Mouse (Mus musculus) hindbrain, embryonic 16.5 days (tissue): Measurements from ENCODE around the gene Htra1. TPM values are rescaled to one million over a fixed set of nuclear protein-coding genes. Genes with fewer than 3 reads are reported as not detected.

ENCODE experiments used
- ATAC-seq: fragments of 200-750 bp; cut with Nextera tagmentation; 2 replicates; pipeline ENCODE4 v1.8.0; 2017; ENCODE audit warnings: moderate TSS enrichment, moderate library complexity
- H3K27ac ChIP-seq: fragments of 300-500 bp; sonication (generic); 2 replicates; pipeline ENCODE4 v1.5.1; 2014; ENCODE audit warnings: low read depth, mild to moderate bottlenecking, control low read depth, low read length, moderate library complexity
- H3K27me3 ChIP-seq: fragments of 300-500 bp; sonication (generic); replicated peaks from 2 replicates; pipeline ENCODE4 v1.6.1; 2014; ENCODE audit warnings: low read length; ENCODE audit not compliant: control insufficient read depth, insufficient read depth
- H3K36me3 ChIP-seq: fragments of 300-500 bp; sonication (generic); 2 replicates; pipeline ENCODE4 v1.6.1; 2014; ENCODE audit warnings: mild to moderate bottlenecking, low read length, moderate library complexity, mixed read lengths; ENCODE audit not compliant: control insufficient read depth, insufficient read depth
- H3K4me1 ChIP-seq: fragments of 300-500 bp; sonication (generic); 2 replicates; pipeline ENCODE4 v1.6.1; 2014; ENCODE audit warnings: low read depth, low read length; ENCODE audit not compliant: control insufficient read depth, insufficient read depth
- H3K4me2 ChIP-seq: fragments of 300-500 bp; sonication (generic); 2 replicates; pipeline ENCODE4 v1.6.1; 2014; ENCODE audit warnings: mild to moderate bottlenecking, low read length, control low read depth, moderate library complexity
- H3K4me3 ChIP-seq: fragments of 300-500 bp; sonication (generic); 2 replicates; pipeline ENCODE4 v1.5.1; 2014; ENCODE audit warnings: mild to moderate bottlenecking, low read length, control low read depth, moderate library complexity
- H3K9ac ChIP-seq: fragments of 300-500 bp; sonication (generic); 2 replicates; pipeline ENCODE4 v1.6.1; 2014; ENCODE audit warnings: low read depth, mild to moderate bottlenecking, control low read depth, low read length, moderate library complexity
- H3K9me3 ChIP-seq: fragments of 300-500 bp; sonication (generic); 2 replicates; pipeline ENCODE4 v1.6.1; 2014; ENCODE audit warnings: mild to moderate bottlenecking, low read length, moderate library complexity; ENCODE audit not compliant: control insufficient read depth
- WGBS: fragments of 180-500 bp; shearing (Covaris S2); extraction: QIAGEN DNeasy Blood & Tissue Kit; methylation state at CpG from one replicate; pipeline ENCODE4 v1.1.7; 2014; 5-methylcytosine and 5-hydroxymethylcytosine counted together
- polyA plus RNA-seq: library from polyadenylated mRNA; unstranded; fragments of >200 nt; fragmentation: Nextera tagmentation; extraction: Ambion mirVana; gene quantifications from 2 replicates; pipeline ENCODE4 v1.2.1, GENCODE M21; 2015

The Htra1 gene
- polyA plus RNA-seq, 1 experiment from 2014 or later, result 23.1 TPM

- Histone ChIP-seq H3K4me3 (no peak overlapping the region), H3K9ac (no peak overlapping the region), H3K36me3 (no peaks in the 10 kb centered on the region), H3K27me3 (no peaks in the 10 kb centered on the region), H3K9me3 (no peaks in the 10 kb centered on the region), H3K4me1 (peaks cover 3% of the 10 kb centered on the region), H3K27ac (no peak overlapping the region), H3K4me2 (no peak overlapping the region)
- 94% methylated on average over 5 of the region's 5 CpGs for WGBS
- ATAC-seq, result no peak
These were observed 44.2 kb downstream of the Htra1 start for GRCm38 (mm10) chr7:130980130-130980529.

GRCm38 (mm10) chr7:130982371-130982770 is 46.5 kb downstream of the Htra1 start:
- Histone ChIP-seq H3K27ac (no peak overlapping the region), H3K4me3 (no peak overlapping the region), H3K9me3 (no peaks in the 10 kb centered on the region), H3K36me3 (no peaks in the 10 kb centered on the region), H3K4me2 (no peak overlapping the region), H3K9ac (no peak overlapping the region), H3K27me3 (no peaks in the 10 kb centered on the region), H3K4me1 (peaks cover 3% of the 10 kb centered on the region)
- 51% methylated on average over 4 of the region's 4 CpGs for whole genome bisulfite sequencing
- no peak for ATAC-seq

GRCm38 (mm10) chr7:130982881-130983280 is 47.0 kb downstream of the Htra1 start:
- no peak overlapping the region for H3K27ac ChIP-seq
- no peak overlapping the region for H3K4me2 ChIP-seq
- WGBS, result 83% methylated on average over 3 of the region's 3 CpGs
- H3K4me3 ChIP-seq, result no peak overlapping the region
- no peaks in the 10 kb centered on the region; the same call in 1 of the 2 replicates for H3K4me1 ChIP-seq
- no peak overlapping the region for H3K9ac ChIP-seq
- no peaks in the 10 kb centered on the region for H3K9me3 ChIP-seq
- no peak for ATAC-seq
- no peaks in the 10 kb centered on the region for H3K27me3 ChIP-seq
- H3K36me3 ChIP-seq, result no peaks in the 10 kb centered on the region

- 75% methylated on average over 7 of the region's 7 CpGs for WGBS
- H3K4me1 ChIP-seq, result no peaks in the 10 kb centered on the region
- H3K9me3 ChIP-seq, result no peaks in the 10 kb centered on the region
- H3K27me3 ChIP-seq, result no peaks in the 10 kb centered on the region
- H3K4me3 ChIP-seq, result no peak overlapping the region
- H3K9ac ChIP-seq, result no peak overlapping the region
- ATAC-seq, result no peak
- no peak overlapping the region for H3K4me2 ChIP-seq
- no peaks in the 10 kb centered on the region for H3K36me3 ChIP-seq
- no peak overlapping the region for H3K27ac ChIP-seq
These were observed 48.4 kb downstream of the Htra1 start for GRCm38 (mm10) chr7:130984294-130984693.

- no peak overlapping the region for H3K27ac ChIP-seq
- no peak for ATAC-seq
- H3K9ac ChIP-seq, result no peak overlapping the region
- H3K36me3 ChIP-seq, result no peaks in the 10 kb centered on the region
- no peaks in the 10 kb centered on the region for H3K9me3 ChIP-seq
- H3K4me1 ChIP-seq, result no peaks in the 10 kb centered on the region
- no peak overlapping the region for H3K4me3 ChIP-seq
- H3K27me3 ChIP-seq, result no peaks in the 10 kb centered on the region
- no peak overlapping the region for H3K4me2 ChIP-seq
- 91% methylated on average over 12 of the region's 12 CpGs for WGBS
These were observed 49.3 kb downstream of the Htra1 start for GRCm38 (mm10) chr7:130985193-130985592.

- Histone ChIP-seq H3K4me2 (no peak overlapping the region), H3K27ac (no peak overlapping the region), H3K9me3 (no peaks in the 10 kb centered on the region), H3K36me3 (no peaks in the 10 kb centered on the region), H3K4me3 (no peak overlapping the region), H3K27me3 (no peaks in the 10 kb centered on the region), H3K4me1 (no peaks in the 10 kb centered on the region), H3K9ac (no peak overlapping the region)
- ATAC-seq, result no peak
- 94% methylated on average over 3 of the region's 3 CpGs for WGBS
These were observed 49.8 kb downstream of the Htra1 start for GRCm38 (mm10) chr7:130985716-130986115.

GRCm38 (mm10) chr7:130988146-130988545 is 52.2 kb downstream of the Htra1 start:
- H3K27ac ChIP-seq, result no peak overlapping the region
- 70% methylated on average over 5 of the region's 5 CpGs for WGBS

GRCm38 (mm10) chr7:130989371-130989770 is 53.5 kb downstream of the Htra1 start:
- WGBS, result 54% methylated on average over 3 of the region's 3 CpGs
- Histone ChIP-seq H3K27ac (no peak overlapping the region), H3K4me1 (no peaks in the 10 kb centered on the region), H3K4me2 (no peak overlapping the region), H3K4me3 (no peak overlapping the region), H3K9ac (no peak overlapping the region), H3K36me3 (no peaks in the 10 kb centered on the region), H3K27me3 (no peaks in the 10 kb centered on the region), H3K9me3 (no peaks in the 10 kb centered on the region)
- no peak for ATAC-seq

More at GRCm38 (mm10) chr7:130988146-130988545, 52.2 kb downstream of the Htra1 start:
- no peak overlapping the region for H3K4me2 ChIP-seq
- H3K36me3 ChIP-seq, result no peaks in the 10 kb centered on the region
- no peak overlapping the region for H3K4me3 ChIP-seq
- H3K27me3 ChIP-seq, result no peaks in the 10 kb centered on the region
- no peaks in the 10 kb centered on the region for H3K4me1 ChIP-seq
- no peaks in the 10 kb centered on the region for H3K9me3 ChIP-seq
- H3K9ac ChIP-seq, result no peak overlapping the region
- ATAC-seq, result no peak

- H3K4me2 ChIP-seq, result no peak overlapping the region
- no peaks in the 10 kb centered on the region for H3K27me3 ChIP-seq
- 90% methylated on average over 13 of the region's 13 CpGs for WGBS
- no peak overlapping the region for H3K9ac ChIP-seq
- H3K4me3 ChIP-seq, result no peak overlapping the region
- H3K4me1 ChIP-seq, result no peaks in the 10 kb centered on the region
- 0 out of 2 replicates have a peak, but pooled peaks cover 3% of the 10 kb centered on the region for H3K9me3 ChIP-seq
- H3K36me3 ChIP-seq, result no peaks in the 10 kb centered on the region
- no peak for ATAC-seq
- H3K27ac ChIP-seq, result no peak overlapping the region
These were observed 55.4 kb downstream of the Htra1 start for GRCm38 (mm10) chr7:130991174-130991789.
